Mouse (Mus musculus): Measurements from ENCODE around the gene Adgrv1. TPM values are rescaled to one million over a fixed set of nuclear protein-coding genes. Genes with fewer than 3 reads are reported as not detected.

Adgrv1 gene
- polyA plus RNA-seq, 1 experiment from 2014 or later, result 0.86 TPM

DNA sequence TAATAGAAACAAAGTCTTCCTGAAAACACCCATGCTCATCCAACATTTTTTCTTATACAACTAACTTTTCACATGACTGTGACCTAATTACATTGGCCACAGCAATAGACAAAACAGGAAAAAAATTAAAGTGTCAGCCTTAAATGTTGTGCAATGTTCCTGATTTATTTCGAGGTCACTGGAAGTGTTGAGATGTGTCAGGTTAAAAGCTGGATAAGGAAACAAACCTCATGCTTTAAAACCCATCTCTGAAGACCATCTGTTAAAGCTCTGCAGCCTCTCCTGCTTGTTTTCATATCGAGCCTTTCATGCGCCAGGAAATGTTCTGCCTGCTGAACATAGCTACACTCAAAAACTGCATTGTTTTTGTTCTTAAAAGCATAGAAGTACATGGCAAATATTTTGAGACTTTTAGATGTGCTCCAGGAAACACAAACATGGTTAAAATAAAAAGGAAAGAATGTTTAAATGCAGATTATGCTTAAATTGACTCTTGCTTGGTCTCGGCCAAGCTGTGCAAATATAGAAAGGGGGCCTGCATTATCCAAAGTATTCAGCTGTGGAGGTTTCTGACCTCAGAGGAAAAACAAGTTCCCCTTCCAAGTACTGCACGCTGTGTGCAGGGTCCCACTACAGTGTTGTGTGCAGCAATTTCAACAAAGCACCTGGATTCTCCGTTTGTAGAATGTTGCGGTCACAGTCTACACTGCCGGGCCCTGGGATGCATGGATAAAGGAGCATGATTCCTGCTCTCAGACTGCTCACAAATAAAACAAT lies 524.2 kb downstream of the Adgrv1 start:
- no peaks in the 10 kb centered on the region for H3K4me1 ChIP-seq (replicated peaks; ENCODE audit: control insufficient read depth, insufficient read depth, low read length)
- no peak for ATAC-seq
- no peak overlapping the region for H3K4me2 ChIP-seq (replicated peaks; ENCODE audit: low read depth)
- 44% methylated on average over 8 of the region's 8 CpGs for WGBS
- no peak overlapping the region for H3K4me3 ChIP-seq (ENCODE audit: low read depth, low read length)
- no peaks in the 10 kb centered on the region for H3K36me3 ChIP-seq (ENCODE audit: control insufficient read depth, insufficient read depth)
- H3K27me3 ChIP-seq (replicated peaks; ENCODE audit: control insufficient read depth, insufficient read depth, low read length), result no peaks in the 10 kb centered on the region
- H3K9me3 ChIP-seq (ENCODE audit: control insufficient read depth), result no peaks in the 10 kb centered on the region
- H3K9ac ChIP-seq (ENCODE audit: low read depth, low read length), result no peak overlapping the region
- no peak overlapping the region for H3K27ac ChIP-seq (ENCODE audit: low read depth, low read length)
- no peak for TF ChIP-seq CTCF (IDR thresholded peaks at IDR 0.05; ENCODE audit: low read depth)

DNA sequence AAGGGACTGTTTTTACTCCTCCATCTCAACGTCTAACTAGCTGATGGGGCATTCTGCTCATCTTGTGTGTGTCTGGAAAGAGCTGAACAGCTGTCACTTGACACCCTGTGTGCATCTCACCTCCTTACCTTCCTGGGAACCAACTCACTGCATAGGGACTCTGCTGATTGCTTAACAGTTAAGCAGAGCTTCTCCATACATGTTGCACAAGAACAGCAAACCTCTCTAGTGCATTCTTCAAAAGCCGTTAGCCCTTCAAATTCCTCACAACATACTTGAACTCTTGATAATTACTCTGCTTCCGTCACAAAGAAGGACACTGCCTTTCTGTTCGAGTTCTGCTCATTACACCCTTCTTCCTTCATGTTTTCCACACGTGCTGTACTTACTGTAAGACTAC lies 525.5 kb downstream of the Adgrv1 start:
- no peaks in the 10 kb centered on the region for H3K4me1 ChIP-seq (replicated peaks; ENCODE audit: control insufficient read depth, insufficient read depth, low read length)
- H3K27me3 ChIP-seq (replicated peaks; ENCODE audit: control insufficient read depth, insufficient read depth, low read length), result no peaks in the 10 kb centered on the region
- no peaks in the 10 kb centered on the region for H3K36me3 ChIP-seq (ENCODE audit: control insufficient read depth, insufficient read depth)
- H3K27ac ChIP-seq (ENCODE audit: low read depth, low read length), result no peak overlapping the region
- no peak for TF ChIP-seq CTCF (IDR thresholded peaks at IDR 0.05; ENCODE audit: low read depth)
- H3K4me3 ChIP-seq (ENCODE audit: low read depth, low read length), result no peak overlapping the region
- no peak for ATAC-seq
- no peaks in the 10 kb centered on the region for H3K9me3 ChIP-seq (ENCODE audit: control insufficient read depth)
- no peak overlapping the region for H3K9ac ChIP-seq (ENCODE audit: low read depth, low read length)
- H3K4me2 ChIP-seq (replicated peaks; ENCODE audit: low read depth), result no peak overlapping the region
- 47% methylated on average over 5 of the region's 5 CpGs for WGBS

DNA sequence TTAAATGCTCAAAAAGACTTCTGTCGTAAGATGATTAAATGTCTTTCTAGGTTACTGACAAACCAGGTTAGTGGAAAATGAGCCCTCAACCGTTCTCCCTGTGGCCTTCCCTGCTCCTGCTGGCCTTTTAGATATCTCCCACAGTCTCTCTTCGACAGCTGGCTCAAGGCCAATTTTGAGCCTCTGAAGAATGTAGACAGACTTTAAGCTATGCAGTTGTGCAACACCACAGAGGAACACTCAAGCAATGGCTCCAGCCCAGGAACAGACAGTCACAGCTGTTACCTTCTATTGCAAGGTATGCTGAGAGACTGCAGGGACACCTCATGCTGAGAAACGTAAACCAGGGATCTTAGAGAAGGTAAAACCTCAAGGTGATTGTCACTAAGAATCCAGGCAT lies 529.2 kb downstream of the Adgrv1 start:
- Histone ChIP-seq H3K27ac (ENCODE audit: low read depth, low read length) (no peak overlapping the region), H3K4me2 (replicated peaks; ENCODE audit: low read depth) (no peak overlapping the region), H3K9me3 (ENCODE audit: control insufficient read depth) (no peaks in the 10 kb centered on the region), H3K4me3 (ENCODE audit: low read depth, low read length) (no peak overlapping the region), H3K9ac (ENCODE audit: low read depth, low read length) (no peak overlapping the region), H3K4me1 (replicated peaks; ENCODE audit: control insufficient read depth, insufficient read depth, low read length) (no peaks in the 10 kb centered on the region), H3K27me3 (replicated peaks; ENCODE audit: control insufficient read depth, insufficient read depth, low read length) (no peaks in the 10 kb centered on the region), H3K36me3 (ENCODE audit: control insufficient read depth, insufficient read depth) (no peaks in the 10 kb centered on the region)
- 0 out of 2 replicates have a peak, but pooled peaks have one; percentile 69 for ATAC-seq
- WGBS, result 32% methylated on average over 4 of the region's 4 CpGs
- 0 out of 2 replicates have a peak, but pooled peaks have one; percentile 6 for TF ChIP-seq CTCF (IDR thresholded peaks at IDR 0.05; ENCODE audit: low read depth)

DNA sequence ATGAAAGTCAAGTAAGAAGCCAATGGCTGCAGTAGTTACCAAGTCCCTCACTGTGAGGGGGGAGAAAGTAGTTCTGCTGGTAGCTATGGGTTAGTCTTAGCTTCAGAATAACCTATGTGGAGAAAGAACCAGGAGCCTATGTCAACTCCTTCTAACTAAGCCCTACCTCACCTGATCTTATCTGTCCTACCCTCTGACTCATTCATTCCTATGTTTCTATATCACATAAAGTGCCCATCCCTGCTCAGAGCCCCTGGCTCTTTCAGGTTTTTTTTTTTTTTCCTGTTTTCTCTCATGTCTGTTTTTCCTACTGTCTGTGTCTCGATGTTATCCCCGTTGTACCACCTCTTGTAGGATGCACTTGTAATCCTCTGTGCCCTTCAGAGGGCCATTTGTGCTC lies 536.5 kb downstream of the Adgrv1 start:
- no peaks in the 10 kb centered on the region for H3K4me1 ChIP-seq (replicated peaks; ENCODE audit: control insufficient read depth, insufficient read depth, low read length)
- no peak overlapping the region for H3K9ac ChIP-seq (ENCODE audit: low read depth, low read length)
- H3K9me3 ChIP-seq (ENCODE audit: control insufficient read depth), result no peaks in the 10 kb centered on the region
- ATAC-seq, result no peak
- no peak for TF ChIP-seq CTCF (IDR thresholded peaks at IDR 0.05; ENCODE audit: low read depth)
- no peak overlapping the region for H3K4me3 ChIP-seq (ENCODE audit: low read depth, low read length)
- H3K36me3 ChIP-seq (ENCODE audit: control insufficient read depth, insufficient read depth), result no peaks in the 10 kb centered on the region
- no peaks in the 10 kb centered on the region for H3K27me3 ChIP-seq (replicated peaks; ENCODE audit: control insufficient read depth, insufficient read depth, low read length)
- 90% methylated on average over 2 of the region's 2 CpGs for WGBS
- no peak overlapping the region for H3K27ac ChIP-seq (ENCODE audit: low read depth, low read length)
- H3K4me2 ChIP-seq (replicated peaks; ENCODE audit: low read depth), result no peak overlapping the region

DNA sequence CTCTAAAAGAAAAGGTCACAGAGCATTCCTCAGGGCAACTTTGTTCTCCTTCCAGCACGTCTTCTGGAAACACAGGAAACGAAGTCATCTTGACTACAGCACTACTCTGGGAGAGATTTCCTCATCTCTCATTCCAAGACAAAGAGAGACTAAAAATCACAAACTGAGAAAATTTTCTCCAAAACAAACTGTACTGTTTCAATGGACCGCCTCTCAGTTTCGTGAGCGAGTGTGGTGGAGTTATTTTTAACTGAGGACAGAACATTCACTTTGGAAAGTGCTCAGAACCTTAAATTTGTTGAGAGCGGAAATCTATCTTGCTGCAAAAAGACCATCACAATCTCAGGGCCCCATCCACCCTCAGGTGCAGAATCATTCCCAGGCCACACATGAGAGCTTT lies 538.4 kb downstream of the Adgrv1 start:
- H3K9me3 ChIP-seq (ENCODE audit: control insufficient read depth), result no peaks in the 10 kb centered on the region
- no peak for ATAC-seq
- no peak overlapping the region for H3K27ac ChIP-seq (ENCODE audit: low read depth, low read length)
- H3K27me3 ChIP-seq (replicated peaks; ENCODE audit: control insufficient read depth, insufficient read depth, low read length), result no peaks in the 10 kb centered on the region
- 80% methylated on average over 6 of the region's 6 CpGs for WGBS
- H3K36me3 ChIP-seq (ENCODE audit: control insufficient read depth, insufficient read depth), result no peaks in the 10 kb centered on the region
- no peak overlapping the region for H3K9ac ChIP-seq (ENCODE audit: low read depth, low read length)
- H3K4me3 ChIP-seq (ENCODE audit: low read depth, low read length), result no peak overlapping the region
- no peak overlapping the region for H3K4me2 ChIP-seq (replicated peaks; ENCODE audit: low read depth)
- H3K4me1 ChIP-seq (replicated peaks; ENCODE audit: control insufficient read depth, insufficient read depth, low read length), result no peaks in the 10 kb centered on the region
- no peak for TF ChIP-seq CTCF (IDR thresholded peaks at IDR 0.05; ENCODE audit: low read depth)

DNA sequence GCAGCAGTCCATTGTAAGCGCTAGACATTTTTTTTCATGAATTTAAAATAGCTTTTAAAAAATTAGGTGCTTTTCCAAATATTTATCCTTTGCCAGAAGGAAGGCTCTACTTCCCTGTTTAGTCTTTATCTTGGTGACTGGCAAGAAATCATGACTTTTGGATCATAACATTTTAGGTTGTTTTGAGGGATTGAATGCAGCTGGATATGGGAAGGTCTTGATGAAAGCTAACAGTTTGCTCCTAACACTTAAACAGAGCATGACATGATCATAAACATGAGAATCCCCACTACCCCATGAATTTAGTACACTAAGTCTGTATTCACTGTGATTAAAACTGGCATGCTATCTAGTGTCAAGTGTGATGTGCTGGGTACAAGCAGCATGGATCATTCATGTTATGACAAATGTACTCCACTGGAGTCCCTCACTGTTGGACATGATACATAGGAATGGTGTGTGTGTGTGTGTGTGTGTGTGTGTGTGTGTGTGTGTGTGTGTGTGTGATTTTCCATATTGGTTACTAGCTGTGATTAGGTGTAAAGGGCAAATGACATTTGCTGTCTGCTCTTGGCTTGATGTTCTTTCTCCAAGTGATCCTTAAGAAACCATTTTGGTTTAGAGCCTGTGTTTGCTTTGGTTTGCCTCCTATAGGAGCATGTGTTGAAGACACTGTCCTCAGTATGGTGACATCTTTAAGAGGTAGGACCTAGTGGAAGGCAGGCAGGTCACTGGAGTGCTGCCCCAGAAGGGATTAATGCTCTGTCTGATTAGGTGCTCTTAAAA lies 542.7 kb downstream of the Adgrv1 start:
- Histone ChIP-seq H3K4me2 (replicated peaks; ENCODE audit: low read depth) (no peak overlapping the region), H3K9ac (ENCODE audit: low read depth, low read length) (no peak overlapping the region), H3K27ac (ENCODE audit: low read depth, low read length) (no peak overlapping the region), H3K9me3 (ENCODE audit: control insufficient read depth) (no peaks in the 10 kb centered on the region), H3K4me3 (ENCODE audit: low read depth, low read length) (no peak overlapping the region), H3K36me3 (ENCODE audit: control insufficient read depth, insufficient read depth) (no peaks in the 10 kb centered on the region), H3K4me1 (replicated peaks; ENCODE audit: control insufficient read depth, insufficient read depth, low read length) (no peaks in the 10 kb centered on the region), H3K27me3 (replicated peaks; ENCODE audit: control insufficient read depth, insufficient read depth, low read length) (no peaks in the 10 kb centered on the region)
- no peak for TF ChIP-seq CTCF (IDR thresholded peaks at IDR 0.05; ENCODE audit: low read depth)
- ATAC-seq, result no peak
- WGBS, result 66% methylated on average over 1 of the region's 1 CpGs
